Mouse (Mus musculus): ENCODE measurements around the gene Gm7030.

- no peak for TF ChIP-seq TCF12 (IDR thresholded peaks at IDR 0.05; ENCODE audit: low read depth, low read length)
- no peak for TF ChIP-seq MAFK (IDR thresholded peaks at IDR 0.05; ENCODE audit: insufficient replicate concordance, low read length)
- no peak for TF ChIP-seq USF2 (conservative IDR thresholded peaks at IDR 0.05; ENCODE audit: low read depth, low read length)
- no peak for TF ChIP-seq POLR2A (IDR thresholded peaks at IDR 0.05; ENCODE audit: low read depth, low read length)
- TF ChIP-seq MEF2A (IDR thresholded peaks at IDR 0.05; ENCODE audit: borderline replicate concordance, low read depth, low read length): no peak
- no peak for TF ChIP-seq CTCF (conservative IDR thresholded peaks at IDR 0.05 in 1 of 2, IDR thresholded peaks at IDR 0.05 in 1 of 2; ENCODE audit: low read depth in 2 of 2, low read length in 2 of 2)
- TF ChIP-seq EP300 (IDR thresholded peaks at IDR 0.05; ENCODE audit: low read length): no peak
- TF ChIP-seq ETS1 (conservative IDR thresholded peaks at IDR 0.05; ENCODE audit: low read depth, low read length): no peak
- no peak for TF ChIP-seq MAX (IDR thresholded peaks at IDR 0.05; ENCODE audit: low read length)
- no peak for TF ChIP-seq NELFE (IDR thresholded peaks at IDR 0.05; ENCODE audit: low read depth, low read length)
Observed at GRCm38 (mm10) chr17:36083266-36083869, 45.9 kb downstream of the Gm7030 start.

All from CH12.LX (cell line).